Mouse (Mus musculus): ENCODE results near the gene Dand5. TPM values are rescaled to one million over a fixed set of nuclear protein-coding genes. Genes with fewer than 3 reads are reported as not detected.

Dand5 gene
- polyA plus RNA-seq, 1 experiment, result 2.3 TPM

DNA sequence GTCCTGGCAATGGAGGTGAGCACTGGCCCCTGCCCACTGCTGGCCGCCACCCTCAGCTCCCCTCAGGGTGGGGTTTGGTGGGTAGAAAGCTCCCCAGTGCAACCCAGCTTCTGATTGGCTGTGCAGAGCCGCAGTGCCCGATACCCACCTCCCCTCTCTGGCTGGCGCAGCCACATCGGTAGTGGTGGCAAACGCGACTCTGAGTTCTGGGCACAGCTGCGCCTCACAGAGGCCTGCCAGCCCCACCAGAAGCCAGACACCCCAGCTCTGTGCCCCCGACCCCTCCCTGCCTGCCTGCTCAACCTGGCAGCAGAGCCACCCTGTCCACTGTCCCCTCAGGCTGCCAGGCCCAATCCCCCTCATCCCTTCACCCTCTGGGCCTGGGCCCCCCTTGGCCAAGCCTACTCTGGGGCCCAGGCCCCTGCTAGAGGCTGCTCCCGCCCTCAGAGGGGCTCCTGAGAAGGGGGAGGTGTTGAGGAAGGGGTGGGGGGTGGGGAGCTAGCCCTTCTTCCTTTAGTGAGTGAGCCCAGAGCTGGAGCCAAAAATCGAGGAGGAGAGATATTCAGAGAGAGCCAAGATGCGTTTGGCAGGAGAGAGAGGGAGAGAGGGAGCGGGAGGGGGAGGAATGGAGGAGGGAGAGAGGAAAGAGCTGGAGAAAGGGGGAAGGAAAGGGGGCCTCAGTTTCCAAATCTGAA lies 28.7 kb downstream of the Dand5 start:
- Histone ChIP-seq H3K4me3 (ENCODE audit: insufficient read depth, low read length) (no peak overlapping the region), H3K27ac (ENCODE audit: insufficient read depth, low read length) (peak overlapping the region; percentile 36), H3K4me1 (ENCODE audit: control insufficient read depth, insufficient read depth, low read length) (peaks cover 30% of the 10 kb centered on the region)
- TF ChIP-seq CTCF (IDR thresholded peaks at IDR 0.05; ENCODE audit: borderline replicate concordance, insufficient read depth, low read length) (no peak), POLR2A (IDR thresholded peaks at IDR 0.05; ENCODE audit: low read depth, low read length) (no peak)

DNA sequence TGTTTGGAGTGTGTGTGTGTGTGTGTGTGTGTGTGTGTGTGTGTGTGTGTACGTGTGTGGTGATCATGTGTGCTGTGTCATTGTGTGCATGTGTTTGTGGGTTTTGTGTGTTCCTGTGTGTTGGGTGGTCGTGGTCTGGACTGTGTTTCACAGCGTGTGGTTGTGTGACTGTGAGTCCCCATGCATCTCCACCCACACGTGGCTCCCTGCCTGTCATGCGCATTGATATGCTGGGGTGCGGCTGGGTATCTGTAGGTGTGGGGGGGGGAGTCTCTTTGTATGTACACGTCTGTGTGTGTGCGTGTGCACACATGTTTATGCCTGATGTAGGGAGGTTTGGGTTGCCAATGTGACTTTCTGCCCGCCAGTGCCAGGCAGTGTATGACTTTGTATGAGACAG lies 29.5 kb downstream of the Dand5 start:
- no peak overlapping the region; the same call in 1 of the 2 replicates for H3K27ac ChIP-seq (ENCODE audit: insufficient read depth, low read length)
- no peak overlapping the region for H3K4me3 ChIP-seq (ENCODE audit: insufficient read depth, low read length)
- no peak for TF ChIP-seq CTCF (IDR thresholded peaks at IDR 0.05; ENCODE audit: borderline replicate concordance, insufficient read depth, low read length)
- no peak for TF ChIP-seq POLR2A (IDR thresholded peaks at IDR 0.05; ENCODE audit: low read depth, low read length)
- peaks cover 37% of the 10 kb centered on the region for H3K4me1 ChIP-seq (ENCODE audit: control insufficient read depth, insufficient read depth, low read length)

DNA sequence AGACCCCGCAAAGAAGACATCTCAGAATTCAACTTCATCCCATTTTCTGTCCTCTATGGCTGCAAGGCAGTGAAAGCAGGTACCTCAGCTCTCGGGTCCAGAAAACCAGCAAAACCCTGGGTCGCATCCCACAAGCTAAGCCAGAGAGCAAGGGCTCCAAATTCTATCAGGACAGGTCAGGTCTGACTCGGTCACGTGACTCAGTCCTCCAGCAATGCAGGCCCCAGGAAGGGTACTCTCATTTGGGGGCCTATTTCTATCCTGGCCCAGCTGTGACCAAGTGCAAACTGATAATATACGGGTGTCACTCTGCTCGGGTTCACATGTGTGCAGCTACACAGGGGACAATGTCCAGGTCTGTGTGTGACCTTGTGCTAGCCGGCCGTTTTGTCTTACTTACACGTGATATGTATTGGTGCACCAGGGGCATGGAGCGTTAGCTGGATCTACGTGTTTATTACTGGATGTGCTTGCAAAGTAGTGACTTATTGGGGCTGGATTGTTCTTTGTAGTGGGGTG lies 30.1 kb downstream of the Dand5 start:
- peaks cover 39% of the 10 kb centered on the region for H3K4me1 ChIP-seq (ENCODE audit: control insufficient read depth, insufficient read depth, low read length)
- H3K4me3 ChIP-seq (ENCODE audit: insufficient read depth, low read length), result no peak overlapping the region

DNA sequence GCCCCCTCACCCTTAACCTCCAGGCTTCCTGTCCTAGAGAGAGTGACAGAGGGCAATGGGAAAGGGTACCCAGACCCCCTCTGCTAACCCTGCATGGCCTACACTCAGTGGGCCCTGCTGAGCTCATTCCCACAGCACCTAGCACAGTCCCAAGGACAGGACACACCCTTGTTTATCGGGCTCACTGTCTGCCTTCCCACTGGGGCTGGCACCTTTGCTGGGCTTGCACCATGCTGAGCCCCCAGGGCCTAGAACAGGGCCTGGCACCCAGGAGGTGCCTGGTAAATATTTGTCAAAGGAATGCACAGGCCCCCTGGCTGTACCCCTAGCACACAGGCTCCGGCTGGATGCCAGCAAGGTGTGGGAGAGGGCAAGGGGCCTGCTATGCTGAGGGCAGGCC lies 32.1 kb downstream of the Dand5 start:
- peaks cover 51% of the 10 kb centered on the region for H3K4me1 ChIP-seq (ENCODE audit: control insufficient read depth, insufficient read depth, low read length)
- no peak overlapping the region for H3K27ac ChIP-seq (ENCODE audit: insufficient read depth, low read length)
- H3K4me3 ChIP-seq (ENCODE audit: insufficient read depth, low read length), result no peak overlapping the region
- no peak for TF ChIP-seq CTCF (IDR thresholded peaks at IDR 0.05; ENCODE audit: borderline replicate concordance, insufficient read depth, low read length)
- TF ChIP-seq POLR2A (IDR thresholded peaks at IDR 0.05; ENCODE audit: low read depth, low read length), result no peak

More for the DNA sequence above, 30.1 kb downstream of the Dand5 start:
- TF ChIP-seq POLR2A (IDR thresholded peaks at IDR 0.05; ENCODE audit: low read depth, low read length) (no peak), CTCF (IDR thresholded peaks at IDR 0.05; ENCODE audit: borderline replicate concordance, insufficient read depth, low read length) (no peak)
- H3K27ac ChIP-seq (ENCODE audit: insufficient read depth, low read length), result no peak overlapping the region; the same call in 1 of the 2 replicates

DNA sequence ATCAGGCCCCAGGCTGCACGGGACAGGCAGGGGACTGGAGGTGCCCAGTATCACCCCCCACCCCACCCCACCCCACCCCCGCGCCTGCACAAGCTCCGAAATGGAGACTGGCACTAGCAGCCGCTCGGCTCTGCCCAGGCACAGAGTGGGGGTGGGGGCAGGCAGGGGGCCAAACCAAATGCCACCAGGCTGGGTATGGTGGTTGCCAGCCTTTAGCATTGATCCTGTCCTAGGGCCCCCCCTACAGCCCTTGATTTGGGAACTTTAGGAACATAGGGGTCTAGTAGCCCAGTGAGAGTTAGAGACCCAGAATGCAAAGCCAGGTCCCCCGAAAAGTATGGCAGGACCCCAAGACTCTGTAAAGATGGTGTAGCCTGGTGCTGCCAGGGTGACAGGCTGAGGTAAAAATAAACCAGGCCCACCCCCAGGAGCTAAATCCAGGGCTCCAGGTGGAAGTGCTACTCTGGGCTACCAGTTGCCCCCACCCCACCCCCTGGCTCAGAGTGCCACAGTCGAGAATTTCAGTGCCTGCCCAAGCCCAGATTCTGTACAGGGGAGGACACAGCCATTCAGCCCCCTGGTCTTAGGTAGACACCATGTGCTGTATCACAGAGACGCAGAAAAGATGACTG lies 32.7 kb downstream of the Dand5 start:
- Histone ChIP-seq H3K27ac (ENCODE audit: insufficient read depth, low read length) (no peak overlapping the region), H3K4me3 (ENCODE audit: insufficient read depth, low read length) (no peak overlapping the region), H3K4me1 (ENCODE audit: control insufficient read depth, insufficient read depth, low read length) (peaks cover 50% of the 10 kb centered on the region)
- TF ChIP-seq CTCF (IDR thresholded peaks at IDR 0.05; ENCODE audit: borderline replicate concordance, insufficient read depth, low read length) (no peak), POLR2A (IDR thresholded peaks at IDR 0.05; ENCODE audit: low read depth, low read length) (no peak)

DNA sequence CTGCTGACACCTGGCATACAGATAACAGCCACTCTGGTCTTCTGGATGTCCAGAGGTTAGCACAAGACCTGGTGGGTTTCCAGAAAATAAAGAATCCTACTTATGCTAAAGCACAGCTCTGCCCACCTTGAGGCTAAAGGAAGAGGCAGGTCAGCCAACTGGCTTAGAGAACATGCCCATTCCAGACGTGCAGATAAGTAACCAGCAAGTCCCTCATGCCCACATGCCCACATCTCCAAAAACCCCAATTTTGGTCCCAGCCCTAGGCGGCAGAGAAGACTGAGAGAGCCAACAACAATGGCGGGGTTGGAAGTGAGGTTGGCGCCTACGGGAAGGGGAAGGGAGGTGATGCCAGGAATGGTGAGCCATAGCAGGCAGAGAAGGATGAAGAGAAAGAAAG lies 33.3 kb downstream of the Dand5 start:
- TF ChIP-seq POLR2A (IDR thresholded peaks at IDR 0.05; ENCODE audit: low read depth, low read length), result no peak
- no peak for TF ChIP-seq CTCF (IDR thresholded peaks at IDR 0.05; ENCODE audit: borderline replicate concordance, insufficient read depth, low read length)
- Histone ChIP-seq H3K27ac (ENCODE audit: insufficient read depth, low read length) (peak overlapping the region; percentile 32; the same call in 1 of the 2 replicates), H3K4me3 (ENCODE audit: insufficient read depth, low read length) (no peak overlapping the region), H3K4me1 (ENCODE audit: control insufficient read depth, insufficient read depth, low read length) (peaks cover 49% of the 10 kb centered on the region)

DNA sequence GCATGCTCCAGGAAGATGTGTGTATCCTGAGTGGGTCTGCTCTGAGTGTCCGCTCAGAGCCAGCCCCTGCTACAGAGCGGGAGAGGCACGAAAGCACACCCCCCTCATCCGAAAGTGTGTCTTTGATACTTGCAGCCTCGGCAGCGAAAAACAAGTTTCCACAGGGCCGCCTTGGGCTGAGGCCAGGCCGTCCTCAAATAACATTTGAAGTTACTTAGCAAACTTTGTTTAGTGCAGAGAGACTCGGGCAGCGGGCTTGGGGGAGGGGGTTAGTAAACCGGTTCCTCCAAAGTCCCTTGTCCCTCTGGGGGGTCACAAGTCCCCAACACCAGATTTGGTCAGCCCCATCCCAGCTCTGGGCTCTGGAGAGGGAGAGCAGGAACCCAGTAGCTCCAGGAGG lies 33.7 kb downstream of the Dand5 start:
- TF ChIP-seq CTCF (IDR thresholded peaks at IDR 0.05; ENCODE audit: borderline replicate concordance, insufficient read depth, low read length) (no peak), POLR2A (IDR thresholded peaks at IDR 0.05; ENCODE audit: low read depth, low read length) (no peak)
- Histone ChIP-seq H3K4me1 (ENCODE audit: control insufficient read depth, insufficient read depth, low read length) (peaks cover 49% of the 10 kb centered on the region), H3K4me3 (ENCODE audit: insufficient read depth, low read length) (no peak overlapping the region), H3K27ac (ENCODE audit: insufficient read depth, low read length) (peak overlapping the region; percentile 32; the same call in 1 of the 2 replicates)

DNA sequence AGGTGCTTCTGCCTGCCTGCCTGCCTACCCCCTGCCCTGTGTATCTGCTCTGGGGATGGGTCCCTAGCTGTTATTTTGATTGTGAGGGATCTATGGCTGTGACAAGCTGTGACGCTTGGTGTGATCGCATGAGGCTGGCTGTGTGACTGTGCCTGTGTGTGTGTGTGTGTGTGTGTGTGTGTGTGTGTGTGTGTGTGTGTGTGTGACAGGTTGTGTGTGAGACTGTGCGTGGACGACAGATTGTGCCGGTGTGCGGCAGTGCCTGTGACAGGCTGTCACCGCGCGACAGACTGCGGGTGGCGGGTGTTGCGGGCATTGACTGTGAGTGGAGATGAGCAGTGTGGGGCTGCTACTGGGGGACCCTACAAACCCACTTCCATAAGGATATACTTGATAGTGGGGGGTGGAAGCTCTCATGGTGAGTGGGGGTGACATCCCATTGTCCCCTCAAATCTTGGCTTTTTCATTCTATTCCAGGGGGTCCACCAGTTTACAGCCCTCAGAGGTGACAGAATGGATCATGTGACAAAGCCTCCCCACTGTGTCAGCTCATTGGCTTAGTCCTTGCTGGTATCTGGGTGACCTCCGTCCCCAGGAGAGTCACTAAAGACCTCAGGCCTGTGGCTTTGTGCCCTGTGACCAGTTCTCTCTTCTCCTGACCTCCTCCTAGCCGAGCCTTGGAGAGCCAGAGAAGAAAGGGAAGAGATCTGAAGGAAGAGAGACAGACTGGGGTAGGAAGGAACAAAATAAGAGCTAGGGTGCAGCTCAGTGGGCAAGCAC lies 34.9 kb downstream of the Dand5 start:
- no peak overlapping the region for H3K4me3 ChIP-seq (ENCODE audit: insufficient read depth, low read length)
- TF ChIP-seq POLR2A (IDR thresholded peaks at IDR 0.05; ENCODE audit: low read depth, low read length), result no peak
- TF ChIP-seq CTCF (IDR thresholded peaks at IDR 0.05; ENCODE audit: borderline replicate concordance, insufficient read depth, low read length), result no peak
- H3K4me1 ChIP-seq (ENCODE audit: control insufficient read depth, insufficient read depth, low read length), result peaks cover 48% of the 10 kb centered on the region
- H3K27ac ChIP-seq (ENCODE audit: insufficient read depth, low read length), result peak overlapping the region; percentile 76

DNA sequence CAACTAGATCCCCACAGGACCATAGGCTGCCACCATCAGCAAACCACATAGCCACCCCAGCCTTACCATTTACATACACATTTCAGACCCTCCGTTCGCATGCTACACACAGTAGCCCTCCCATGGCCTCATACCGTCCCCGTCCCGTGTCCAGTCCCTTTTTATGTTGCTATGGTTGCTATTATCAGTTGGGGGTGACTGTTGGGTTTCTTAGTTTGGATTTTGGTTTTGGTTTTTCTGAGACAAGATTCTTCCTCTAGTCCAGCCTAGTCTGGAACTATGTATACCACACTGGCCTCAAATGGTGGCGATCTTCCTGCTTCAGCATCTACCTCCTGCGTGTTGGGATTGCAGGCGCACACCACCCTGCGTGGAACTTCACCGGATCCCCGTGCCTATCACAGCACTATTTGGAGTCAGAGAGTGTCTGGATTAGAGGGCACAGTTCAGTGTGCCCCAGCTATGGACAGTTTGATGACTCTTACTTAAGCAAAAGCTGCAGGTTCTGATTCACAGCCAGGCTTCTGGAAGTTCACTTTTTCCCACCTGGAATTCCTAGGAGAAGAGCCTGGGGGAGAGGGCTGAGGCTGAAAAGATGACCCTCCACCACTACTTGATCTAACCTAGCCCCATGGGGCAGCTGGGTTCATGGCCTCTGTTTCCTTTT lies 35.7 kb downstream of the Dand5 start:
- H3K4me3 ChIP-seq (ENCODE audit: insufficient read depth, low read length), result no peak overlapping the region
- peak overlapping the region; percentile 76 for H3K27ac ChIP-seq (ENCODE audit: insufficient read depth, low read length)
- peaks cover 44% of the 10 kb centered on the region for H3K4me1 ChIP-seq (ENCODE audit: control insufficient read depth, insufficient read depth, low read length)
- TF ChIP-seq POLR2A (IDR thresholded peaks at IDR 0.05; ENCODE audit: low read depth, low read length), result 0 out of 2 replicates have a peak, but pooled peaks have one; percentile 8
- no peak for TF ChIP-seq CTCF (IDR thresholded peaks at IDR 0.05; ENCODE audit: borderline replicate concordance, insufficient read depth, low read length)
